Mouse (Mus musculus) fibroblast of lung, adult 2 months (primary cell): ENCODE results near the gene Stox2.
A peak's percentile ranks its signal among the peaks of the same experiment; 100 is the strongest.

Source experiments
- DNase-seq: peaks from one replicate; pipeline ENCODE4 v3.0.0-alpha.2; 2011; ENCODE audit warnings: low read depth

The Stox2 gene

GRCm38 (mm10) chr8:47409061-47409460 is 37.1 kb downstream of the Stox2 start:
- DNase-seq, result no peak

- DNase-seq, result no peak
Measured at GRCm38 (mm10) chr8:47404852-47405251, 41.3 kb downstream of the Stox2 start.

GRCm38 (mm10) chr8:47392927-47393326 is 53.2 kb downstream of the Stox2 start:
- DNase-seq, result no peak

DNA sequence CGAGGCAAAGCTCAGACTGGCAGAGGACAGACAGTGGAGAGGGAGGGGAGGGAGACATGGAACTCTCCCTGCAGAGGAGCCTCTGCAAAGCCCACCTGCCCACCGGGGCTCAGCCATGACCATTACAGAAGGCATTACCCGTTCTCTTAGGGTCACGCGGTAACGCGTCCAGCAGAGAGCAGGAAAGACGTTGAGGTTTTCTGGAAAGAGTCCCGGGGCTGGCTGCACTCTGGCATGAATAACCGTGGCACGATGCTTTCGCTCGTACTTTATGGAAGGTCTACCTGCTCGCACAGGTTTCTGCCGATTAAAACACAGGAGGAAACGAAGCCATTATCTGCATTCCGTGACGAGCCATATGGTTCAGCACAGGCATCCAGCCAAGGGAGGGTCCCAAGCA is 53.9 kb downstream of the Stox2 start:
- no peak for DNase-seq

DNA sequence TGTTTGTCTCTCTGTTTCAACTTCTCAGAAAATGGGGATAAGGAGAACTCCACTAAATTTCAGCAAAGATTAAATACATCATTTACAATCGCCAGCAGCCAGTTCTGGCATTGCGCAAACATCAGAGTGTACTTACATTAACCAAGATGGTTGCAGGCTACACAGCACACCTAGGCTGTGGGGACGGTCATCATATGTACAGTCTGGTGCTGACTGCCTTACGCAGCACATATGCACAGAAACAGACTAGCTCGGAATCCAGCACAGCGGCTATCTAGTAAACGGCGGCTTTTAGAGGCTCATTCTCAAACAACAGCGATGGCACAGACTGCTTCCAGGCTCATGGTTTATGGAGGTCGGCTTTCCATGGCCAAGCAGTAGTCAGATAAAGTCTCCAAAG is 54.3 kb downstream of the Stox2 start:
- no peak for DNase-seq

GRCm38 (mm10) chr8:47389430-47389829 is 56.7 kb downstream of the Stox2 start:
- DNase-seq, result no peak

- no peak for DNase-seq
Measured at GRCm38 (mm10) chr8:47388171-47388570, 58.0 kb downstream of the Stox2 start.

- DNase-seq, result no peak
Measured at GRCm38 (mm10) chr8:47385810-47386209, 60.4 kb downstream of the Stox2 start.

GRCm38 (mm10) chr8:47384151-47384550 is 62.0 kb downstream of the Stox2 start:
- no peak for DNase-seq

GRCm38 (mm10) chr8:47383632-47384031 is 62.5 kb downstream of the Stox2 start:
- no peak for DNase-seq

GRCm38 (mm10) chr8:47381216-47381615 is 64.9 kb downstream of the Stox2 start:
- no peak for DNase-seq

DNA sequence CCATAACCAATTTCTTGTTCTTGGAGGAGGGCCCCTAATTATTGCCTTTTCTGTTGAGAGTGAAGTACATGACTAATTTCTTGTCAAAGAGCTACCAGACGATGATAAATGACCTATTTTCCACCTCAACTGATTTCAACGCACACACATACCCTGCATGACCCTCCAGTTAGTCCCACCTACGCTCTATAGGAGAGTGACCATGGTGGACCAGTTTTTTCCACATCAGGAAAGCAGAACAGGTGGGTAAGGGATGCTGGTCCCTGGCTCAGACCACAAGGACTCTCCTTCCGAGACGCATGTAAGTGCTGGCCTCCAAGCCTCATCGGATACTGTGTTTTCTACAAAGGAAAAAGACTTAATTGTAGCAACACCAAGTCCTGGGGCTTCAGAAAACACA is 65.4 kb downstream of the Stox2 start:
- no peak for DNase-seq

DNA sequence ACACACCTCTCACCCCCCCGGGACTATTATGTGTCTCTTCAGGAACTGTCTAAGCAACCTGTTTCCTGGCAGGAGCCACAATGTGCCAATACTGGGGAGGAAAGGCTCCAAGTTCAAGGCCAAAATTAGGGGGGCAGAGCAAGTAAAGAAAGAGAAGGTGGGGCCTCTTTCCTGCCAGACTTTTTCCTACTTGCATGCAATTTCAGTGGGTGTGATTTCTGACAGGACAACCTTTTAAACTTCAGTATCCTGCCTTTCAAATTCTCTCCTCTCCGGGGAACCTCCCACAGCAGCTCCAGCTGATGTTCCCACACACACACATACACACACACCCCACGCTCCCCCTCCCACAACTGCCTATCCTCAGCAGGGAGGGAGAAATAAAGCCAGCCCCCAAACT is 66.1 kb downstream of the Stox2 start:
- no peak for DNase-seq

GRCm38 (mm10) chr8:47376651-47377050 is 69.5 kb downstream of the Stox2 start:
- no peak for DNase-seq

- DNase-seq, result no peak
Measured at GRCm38 (mm10) chr8:47373757-47374156, 72.4 kb downstream of the Stox2 start.

- peak; percentile 26 for DNase-seq
Measured at GRCm38 (mm10) chr8:47371539-47371938, 74.6 kb downstream of the Stox2 start.

- DNase-seq, result no peak
Measured at GRCm38 (mm10) chr8:47371081-47371480, 75.1 kb downstream of the Stox2 start.

DNA sequence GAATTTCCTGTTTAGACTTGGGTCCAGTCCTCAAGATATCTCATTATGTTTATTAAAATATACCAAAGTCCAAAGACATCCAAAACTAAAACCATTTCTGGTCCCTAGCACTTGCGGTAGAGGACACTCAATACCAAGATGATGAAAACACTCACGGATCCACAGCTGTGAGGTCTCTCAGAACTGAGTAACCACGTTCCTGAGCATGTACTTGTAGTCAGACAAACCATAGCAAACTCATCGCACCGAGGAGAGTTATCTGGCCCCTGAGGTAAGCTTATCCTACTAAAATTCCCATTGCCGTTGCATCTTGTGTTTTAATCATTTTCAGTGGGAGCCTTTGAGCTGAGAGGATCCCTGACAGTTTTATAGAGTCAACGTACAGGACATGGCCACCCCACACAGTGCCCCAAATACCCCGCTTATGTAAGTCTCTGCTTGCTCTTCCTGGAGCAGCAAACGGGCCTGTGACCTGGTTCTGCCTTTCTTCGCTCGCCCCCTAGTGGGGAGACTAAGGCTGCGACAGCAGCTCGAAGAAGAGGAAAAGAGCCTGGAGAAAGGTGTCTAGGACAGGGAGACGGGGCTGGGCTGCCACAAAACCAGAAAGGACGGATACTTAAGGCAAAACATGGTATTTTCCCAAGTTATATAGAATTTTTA is 75.6 kb downstream of the Stox2 start:
- peak; percentile 40 for DNase-seq

DNA sequence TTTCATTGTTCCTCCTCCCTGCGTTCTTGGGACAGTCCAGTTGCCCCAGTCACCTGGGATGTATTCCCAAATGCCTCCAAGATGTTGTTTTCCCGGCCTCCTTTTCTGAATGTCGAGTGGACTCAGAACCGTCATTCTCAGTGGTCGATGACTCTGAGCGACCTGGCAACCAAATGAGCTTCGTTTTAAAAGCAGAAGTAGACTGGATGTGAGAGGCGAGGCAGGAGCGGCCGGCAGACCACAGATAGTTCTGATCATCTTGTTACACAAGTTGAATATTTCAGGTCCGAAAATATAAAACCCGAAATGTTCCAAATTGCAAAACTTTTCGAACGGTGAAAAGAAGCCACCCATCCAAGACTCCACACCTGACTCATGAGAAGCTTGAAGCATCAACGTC is 76.2 kb downstream of the Stox2 start:
- no peak for DNase-seq

DNA sequence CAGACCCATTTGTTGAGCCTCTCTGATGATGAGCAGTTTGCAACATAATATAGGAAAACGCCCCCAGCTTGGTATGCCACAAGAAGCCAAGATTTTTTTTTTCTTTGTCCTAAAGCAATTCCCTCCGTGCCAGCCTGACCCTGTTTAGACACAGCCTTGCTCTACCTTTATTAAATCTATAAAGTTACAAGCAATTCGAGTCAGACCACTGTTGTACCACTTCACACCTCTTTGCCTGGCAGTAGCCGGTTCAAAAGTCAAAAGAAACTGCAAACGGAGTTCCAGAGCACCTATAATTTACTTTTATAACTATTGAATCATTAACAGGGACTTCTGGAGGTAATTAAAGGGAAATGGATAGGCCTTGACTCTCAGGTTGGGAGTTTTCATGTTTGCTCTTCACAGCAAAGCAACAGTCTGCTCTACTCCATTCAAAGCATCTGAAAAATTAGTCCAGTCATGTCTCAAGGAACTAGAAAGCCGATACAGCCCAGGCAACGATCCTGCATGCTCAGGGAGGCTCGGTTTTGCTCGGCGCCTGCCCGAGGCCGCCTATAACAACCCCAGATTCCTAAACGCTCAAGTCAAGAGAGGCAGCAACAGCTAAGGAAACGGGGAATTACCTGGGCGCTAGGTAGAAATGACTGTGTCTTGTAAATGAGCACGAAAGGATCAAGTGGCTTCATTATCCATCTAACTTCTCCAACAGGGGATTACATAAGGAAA is 77.0 kb downstream of the Stox2 start:
- no peak for DNase-seq

- no peak for DNase-seq
Measured at GRCm38 (mm10) chr8:47367029-47367428, 79.1 kb downstream of the Stox2 start.

DNA sequence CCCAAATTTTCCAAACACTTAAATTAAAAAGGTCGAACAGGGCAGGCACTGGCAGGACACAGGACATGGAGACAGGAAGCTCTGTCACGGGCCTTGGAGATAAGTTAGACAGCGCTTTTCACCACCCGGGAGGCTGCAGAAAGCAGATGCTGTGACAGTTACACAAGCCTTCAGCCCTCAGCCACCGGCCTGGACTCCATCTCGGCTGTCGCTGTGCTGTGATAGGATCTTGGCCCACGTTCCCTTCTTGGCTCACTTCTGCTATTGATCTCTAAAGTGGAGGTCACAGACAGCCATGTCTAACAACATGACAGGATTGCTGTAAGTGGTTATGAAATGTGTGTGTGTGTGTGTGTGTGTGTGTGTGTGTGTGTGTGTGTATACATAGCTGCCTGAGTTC is 82.9 kb downstream of the Stox2 start:
- no peak for DNase-seq

DNA sequence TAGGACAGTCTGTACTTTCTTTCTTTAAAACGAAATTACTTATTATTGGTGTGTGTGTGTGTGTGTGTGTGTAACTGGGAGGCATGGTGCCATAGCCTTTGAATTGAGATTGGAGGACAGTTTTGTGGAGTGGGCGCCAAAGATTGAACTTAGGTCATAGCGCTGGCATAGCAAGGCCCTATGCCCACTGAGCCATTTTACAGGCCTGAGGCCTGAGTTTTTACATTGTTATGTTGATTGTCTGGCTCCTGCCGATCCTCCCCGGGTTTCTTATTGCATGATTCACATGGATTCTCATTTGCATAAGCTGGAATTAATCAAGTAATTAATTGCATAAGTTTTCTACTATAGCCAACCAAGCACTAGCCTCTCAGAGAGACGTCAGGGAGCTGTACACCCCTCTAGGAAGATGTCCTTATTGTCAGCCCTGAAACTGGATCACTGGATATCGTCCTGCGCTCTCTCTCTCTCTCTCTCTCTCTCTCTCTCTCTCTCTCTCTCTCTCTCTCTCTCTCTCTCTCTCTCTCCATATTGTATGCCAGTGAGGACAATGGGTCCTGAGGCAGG is 90.7 kb downstream of the Stox2 start:
- no peak for DNase-seq
